Mouse (Mus musculus) embryonic fibroblast, embryonic 13.5 days (primary cell): ENCODE measurements around the gene Pcsk7.

Experiments
- CTCF ChIP-seq: IDR thresholded peaks from 2 replicates; pipeline ENCODE4 v1.5.1; 2011; ENCODE audit warnings: mild to moderate bottlenecking, control low read depth, low read length, moderate library complexity, borderline replicate concordance; ENCODE audit not compliant: insufficient read depth
- POLR2A ChIP-seq: IDR thresholded peaks from 2 replicates; pipeline ENCODE4 v1.6.1; 2011; ENCODE audit warnings: low read depth, mild to moderate bottlenecking, control low read depth, low read length, moderate library complexity

DNA sequence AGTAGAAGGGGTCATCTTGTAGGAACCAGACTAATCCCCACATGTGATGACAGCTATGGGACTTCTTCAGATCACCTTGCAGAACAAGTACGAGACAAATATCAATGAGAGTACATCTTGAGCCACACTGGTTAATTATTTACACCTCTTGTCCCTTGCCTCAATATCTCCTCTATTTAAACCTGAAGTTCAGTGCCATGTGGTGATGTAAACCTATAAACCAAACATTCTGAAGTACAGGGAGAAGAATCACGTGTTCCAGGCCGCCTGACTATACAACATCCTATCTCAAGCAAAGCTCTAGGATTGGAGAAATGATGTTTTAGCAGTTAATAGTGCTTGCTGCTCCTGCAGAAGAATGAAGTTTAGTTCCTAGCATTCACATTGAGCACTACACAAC is 36.0 kb upstream of the Pcsk7 start:
- TF ChIP-seq POLR2A (no peak), CTCF (no peak)
